Comparison of ENCODE assay signal across 13 mouse cellular contexts in the genomic region with DNA sequence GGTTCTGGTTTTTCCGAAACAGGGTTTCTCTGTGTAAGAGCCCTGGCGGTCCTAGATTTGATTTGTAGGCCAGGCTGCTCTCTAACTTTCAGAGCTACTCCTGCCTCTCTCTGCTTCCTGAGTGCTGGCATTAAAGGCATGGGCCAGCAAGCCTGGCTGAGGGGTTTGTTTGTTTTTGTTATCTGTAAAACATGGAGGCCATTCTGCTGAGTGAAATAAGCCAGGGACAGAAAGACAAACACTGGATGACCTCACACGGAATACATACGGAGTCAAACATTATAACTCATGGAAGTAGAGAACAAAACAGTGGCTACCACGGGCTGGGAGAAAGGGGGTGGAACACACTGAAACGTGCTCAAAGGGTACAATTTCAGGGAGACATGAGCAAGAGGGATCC. TPM values are rescaled to one million over a fixed set of nuclear protein-coding genes. Genes with fewer than 3 reads are reported as not detected.
A peak's percentile ranks its signal among the peaks of the same experiment; 100 is the strongest.
DNase-seq lines count a peak whose midpoint lies in the region; ATAC-seq and TF ChIP-seq lines count a peak whose summit lies in the region.
"Had no signal": no experiment of that assay in that cellular context is flagged by ENCODE, and none has a peak within 500 bp of the region (broad histone marks: within the 10 kb centered on the region; RNA-seq: fewer than 3 reads in every experiment).

No protein-coding gene starts in this region.

- no peak for TF ChIP-seq EP300 in heart, adult 2 months (IDR thresholded peaks at IDR 0.05; ENCODE audit: insufficient read depth, low read depth, low read length)

- TF ChIP-seq POLR2A in heart, adult 2 months (IDR thresholded peaks at IDR 0.05; ENCODE audit: insufficient read depth, low read depth, low read length) = no peak

- peak overlapping the region; percentile 74; the same call in 1 of the 2 replicates for H3K4me3 ChIP-seq in heart, embryonic 10.5 days
- H3K4me3 ChIP-seq in heart, adult 2 months = no peak overlapping the region
- H3K4me3 ChIP-seq in lung, embryonic 16.5 days (ENCODE audit: low read length) = peak overlapping the region; percentile 5; the same call in 1 of the 2 replicates
- H3K4me3 ChIP-seq in liver, embryonic 11.5 days (ENCODE audit: low read depth, low read length) = no peak overlapping the region
- H3K4me3 ChIP-seq in stomach, embryonic 15.5 days (replicated peaks) = peak overlapping the region; percentile 77; the same call in 1 of the 2 replicates
- H3K4me3 ChIP-seq: forebrain, embryonic 15.5 days had no signal

- H3K27me3 ChIP-seq in heart, embryonic 10.5 days (ENCODE audit: insufficient read depth, poor library complexity, severe bottlenecking) = no peaks in the 10 kb centered on the region
- no peaks in the 10 kb centered on the region for H3K27me3 ChIP-seq in heart, adult 2 months (ENCODE audit: control insufficient read depth, insufficient read depth, low read length)
- no peaks in the 10 kb centered on the region for H3K27me3 ChIP-seq in lung, embryonic 16.5 days (ENCODE audit: control insufficient read depth, insufficient read depth, low read depth, low read length)
- no peaks in the 10 kb centered on the region for H3K27me3 ChIP-seq in liver, embryonic 11.5 days (replicated peaks; ENCODE audit: control insufficient read depth, insufficient read depth, low read length)
- no peaks in the 10 kb centered on the region for H3K27me3 ChIP-seq in stomach, embryonic 15.5 days (replicated peaks)
- H3K27me3 ChIP-seq: forebrain, embryonic 15.5 days had no signal

- 43% methylated on average over 6 of the region's 6 CpGs for WGBS in heart, embryonic 10.5 days
- 35% methylated on average over 6 of the region's 6 CpGs for WGBS in heart, adult 2 months
- 21% methylated on average over 6 of the region's 6 CpGs for WGBS in lung, embryonic 16.5 days
- 48% methylated on average over 6 of the region's 6 CpGs for WGBS in liver, embryonic 11.5 days
- 26% methylated on average over 6 of the region's 6 CpGs for WGBS in stomach, embryonic 15.5 days

- no peak for ATAC-seq in lung, embryonic 16.5 days (ENCODE audit: low read depth)
- no peak for ATAC-seq in liver, embryonic 11.5 days (replicated peaks; ENCODE audit: low FRiP score)
- ATAC-seq in stomach, embryonic 15.5 days (ENCODE audit: insufficient read depth, low FRiP score, low read depth) = peak; percentile 20; the same call in 1 of the 2 replicates
- ATAC-seq: forebrain, embryonic 15.5 days had no signal

- no peaks in the 10 kb centered on the region for H3K9me3 ChIP-seq in heart, embryonic 10.5 days
- H3K9me3 ChIP-seq in lung, embryonic 16.5 days (ENCODE audit: control insufficient read depth, low read length) = no peaks in the 10 kb centered on the region
- no peaks in the 10 kb centered on the region for H3K9me3 ChIP-seq in liver, embryonic 11.5 days (ENCODE audit: control insufficient read depth, low read length)
- H3K9me3 ChIP-seq in stomach, embryonic 15.5 days = no peaks in the 10 kb centered on the region
- H3K9me3 ChIP-seq: forebrain, embryonic 15.5 days had no signal

- intact Hi-C loops in heart, adult 2 months (cut with DNase I) = no loop called here

- H3K79me2 ChIP-seq in heart, adult 2 months (replicated peaks; ENCODE audit: control insufficient read depth, insufficient read depth, low read length) = no peaks in the 10 kb centered on the region; the same call in 1 of the 2 replicates

- H3K27ac ChIP-seq in heart, embryonic 10.5 days = peak overlapping the region; percentile 62
- H3K27ac ChIP-seq in heart, adult 2 months = no peak overlapping the region; the same call in 1 of the 2 replicates
- peak overlapping the region; percentile 97 for H3K27ac ChIP-seq in lung, embryonic 16.5 days (ENCODE audit: low read length)
- H3K27ac ChIP-seq in liver, embryonic 11.5 days (ENCODE audit: low read depth, low read length) = no peak overlapping the region; the same call in 1 of the 2 replicates
- peak overlapping the region; percentile 72 for H3K27ac ChIP-seq in stomach, embryonic 15.5 days
- H3K27ac ChIP-seq: forebrain, embryonic 15.5 days; hindbrain, embryonic 14.5 days had no signal

- no peak for TF ChIP-seq CTCF in heart, adult 2 months (IDR thresholded peaks at IDR 0.05)

- H3K36me3 ChIP-seq in heart, embryonic 10.5 days = peaks cover 16% of the 10 kb centered on the region
- H3K36me3 ChIP-seq in heart, adult 2 months (ENCODE audit: control insufficient read depth, insufficient read depth, low read length) = peaks cover 7% of the 10 kb centered on the region
- peaks cover 7% of the 10 kb centered on the region for H3K36me3 ChIP-seq in lung, embryonic 16.5 days (ENCODE audit: control insufficient read depth, insufficient read depth, low read length)
- H3K36me3 ChIP-seq in liver, embryonic 11.5 days (ENCODE audit: control insufficient read depth, insufficient read depth, low read length) = peaks cover 4% of the 10 kb centered on the region; the same call in 1 of the 2 replicates
- H3K36me3 ChIP-seq in stomach, embryonic 15.5 days = 0 out of 2 replicates have a peak, but pooled peaks cover 2% of the 10 kb centered on the region
- H3K36me3 ChIP-seq: forebrain, embryonic 15.5 days had no signal

- no peak overlapping the region for H3K9ac ChIP-seq in heart, adult 2 months (ENCODE audit: low read depth, low read length)
- H3K9ac ChIP-seq in lung, embryonic 16.5 days (ENCODE audit: low read length) = no peak overlapping the region
- H3K9ac ChIP-seq in liver, embryonic 11.5 days (ENCODE audit: low read depth, low read length) = no peak overlapping the region; the same call in 1 of the 2 replicates
- no peak overlapping the region for H3K9ac ChIP-seq in stomach, embryonic 15.5 days
- H3K9ac ChIP-seq: forebrain, embryonic 15.5 days; hindbrain, embryonic 14.5 days had no signal

- peak overlapping the region; percentile 76 for H3K4me2 ChIP-seq in lung, embryonic 16.5 days (ENCODE audit: low read depth, low read length)
- H3K4me2 ChIP-seq in liver, embryonic 11.5 days = peak overlapping the region; percentile 73
- H3K4me2 ChIP-seq in stomach, embryonic 15.5 days = peak overlapping the region; percentile 63
- H3K4me2 ChIP-seq: forebrain, embryonic 15.5 days had no signal

- DNase-seq in heart, embryonic 10.5 days (ENCODE audit: low spot score) = peak; percentile 80
- DNase-seq in heart, adult 2 months = no peak
- no peak for DNase-seq in lung, postnatal 25 days (ENCODE audit: low spot score)
- DNase-seq in liver, embryonic 11.5 days (ENCODE audit: low spot score) = no peak
- no peak for DNase-seq in spleen, postnatal 36 days (ENCODE audit: low spot score in 2 of 2)
- DNase-seq in thymus, postnatal 10 days (ENCODE audit: low spot score in 2 of 2) = no peak
- DNase-seq: adrenal gland, postnatal 36 days; B cell, adult 2 months; gastrocnemius, postnatal 14 days had no signal

- H3K4me1 ChIP-seq in heart, embryonic 10.5 days = peaks cover 28% of the 10 kb centered on the region; the same call in 1 of the 2 replicates
- peaks cover 14% of the 10 kb centered on the region for H3K4me1 ChIP-seq in heart, adult 2 months (ENCODE audit: control insufficient read depth, insufficient read depth, low read length)
- peaks cover 25% of the 10 kb centered on the region for H3K4me1 ChIP-seq in lung, embryonic 16.5 days (replicated peaks; ENCODE audit: control insufficient read depth, insufficient read depth, low read length)
- peaks cover 28% of the 10 kb centered on the region for H3K4me1 ChIP-seq in liver, embryonic 11.5 days (replicated peaks; ENCODE audit: control insufficient read depth, insufficient read depth, low read length)
- H3K4me1 ChIP-seq in stomach, embryonic 15.5 days = peaks cover 16% of the 10 kb centered on the region; the same call in 1 of the 2 replicates

RNA-seq across cellular contexts. Expression of gene Aaed1, which starts 1.9 kb away (rescaled TPM):
- polyA plus RNA-seq in heart, embryonic 10.5 days (2016; fragmentation: Nextera tagmentation; extraction: Ambion mirVana) = 58.6 and 60.3 TPM in 2 replicates
- 10 to 100 TPM; 55.7 to 65.7 TPM for total RNA-seq in heart, adult 2 months (2021)
- 19.6 and 28.4 TPM in 2 replicates for polyA plus RNA-seq in heart, adult 2 months (2012; rRNA removed)
- polyA plus RNA-seq in lung, embryonic 16.5 days (2015; fragmentation: Nextera tagmentation; extraction: Ambion mirVana) = 60.9 and 62.4 TPM in 2 replicates
- 43.0 and 45.5 TPM in 2 replicates for polyA plus RNA-seq in liver, embryonic 11.5 days (2014; fragmentation: Nextera tagmentation; extraction: Ambion mirVana)
- polyA plus RNA-seq in stomach, embryonic 15.5 days (2015; fragmentation: Nextera tagmentation; extraction: Ambion mirVana) = 63.7 and 63.9 TPM in 2 replicates

RNA-seq across cellular contexts. Expression of gene Cdc14b, which starts 35.5 kb away (rescaled TPM):
- 23.7 and 26.8 TPM in 2 replicates for polyA plus RNA-seq in heart, embryonic 10.5 days (2016; fragmentation: Nextera tagmentation; extraction: Ambion mirVana)
- 1 to 10 TPM; 8.7 to 8.8 TPM for total RNA-seq in heart, adult 2 months (2021)
- polyA plus RNA-seq in heart, adult 2 months (2012; rRNA removed) = 8.2 and 19.8 TPM in 2 replicates
- polyA plus RNA-seq in lung, embryonic 16.5 days (2015; fragmentation: Nextera tagmentation; extraction: Ambion mirVana) = 8.6 and 8.7 TPM in 2 replicates
- 16.6 and 17.5 TPM in 2 replicates for polyA plus RNA-seq in liver, embryonic 11.5 days (2014; fragmentation: Nextera tagmentation; extraction: Ambion mirVana)
- polyA plus RNA-seq in stomach, embryonic 15.5 days (2015; fragmentation: Nextera tagmentation; extraction: Ambion mirVana) = 24.5 and 26.1 TPM in 2 replicates

Comparison
In these comparisons a context has a peak if more than half of its experiments do, and no peak if none do; other contexts are left out.
1. H3K27ac ChIP-seq: peak in heart, embryonic 10.5 days (single experiment), lung, embryonic 16.5 days (single experiment) and stomach, embryonic 15.5 days (single experiment); none in heart, adult 2 months (single experiment) and liver, embryonic 11.5 days (single experiment).
2. H3K4me3 ChIP-seq: peak in heart, embryonic 10.5 days (single experiment), lung, embryonic 16.5 days (single experiment) and stomach, embryonic 15.5 days (single experiment); none in heart, adult 2 months (single experiment) and liver, embryonic 11.5 days (single experiment).
3. Peak in every context shown above with its lines, with median percentiles within 50 percentile points of each other: H3K4me2 ChIP-seq.